Mouse (Mus musculus) erythroid progenitor cell, adult 5-6 weeks (primary cell): ENCODE measurements around the gene Slc43a2. TPM values are rescaled to one million over a fixed set of nuclear protein-coding genes. Genes with fewer than 3 reads are reported as not detected.
"Not testable (repeated sequence)": the region's sequence is repeated elsewhere in the genome, so short reads cannot be mapped to it uniquely, and the experiment has no call there.

Experiments used
- ATAC-seq: replicated peaks from 2 replicates; pipeline ENCODE4 v1.8.0; 2016; ENCODE audit warnings: moderate number of reproducible peaks, mild to moderate bottlenecking, moderate TSS enrichment, inconsistent platforms; ENCODE audit not compliant: poor library complexity, low FRiP score, severe bottlenecking
- total RNA-seq, 2 experiments: library from RNA; stranded (forward) in 1 of 2; stranded (reverse) in 1 of 2; fragments of 150-400 nt in 1 of 2; fragments of 186-747, 209-891 nt in 1 of 2; gene quantifications; 2 replicates each; pipeline versions ENCODE4 v1.2.3 to v1.2.4; 2015 to 2017; ENCODE audit warnings: low replicate concordance in 2 of 2

The Slc43a2 gene
- total RNA-seq, 2 experiments from 2014 or later = 4.5 to 6.3 TPM

GRCm38 (mm10) chr11:75549658-75550111 lies 18.2 kb downstream of the Slc43a2 start:
- no peak for ATAC-seq

- ATAC-seq = no peak
Observed at GRCm38 (mm10) chr11:75550200-75550946, 18.9 kb downstream of the Slc43a2 start.

- ATAC-seq = no peak
Observed at GRCm38 (mm10) chr11:75551321-75551720, 19.8 kb downstream of the Slc43a2 start.

DNA sequence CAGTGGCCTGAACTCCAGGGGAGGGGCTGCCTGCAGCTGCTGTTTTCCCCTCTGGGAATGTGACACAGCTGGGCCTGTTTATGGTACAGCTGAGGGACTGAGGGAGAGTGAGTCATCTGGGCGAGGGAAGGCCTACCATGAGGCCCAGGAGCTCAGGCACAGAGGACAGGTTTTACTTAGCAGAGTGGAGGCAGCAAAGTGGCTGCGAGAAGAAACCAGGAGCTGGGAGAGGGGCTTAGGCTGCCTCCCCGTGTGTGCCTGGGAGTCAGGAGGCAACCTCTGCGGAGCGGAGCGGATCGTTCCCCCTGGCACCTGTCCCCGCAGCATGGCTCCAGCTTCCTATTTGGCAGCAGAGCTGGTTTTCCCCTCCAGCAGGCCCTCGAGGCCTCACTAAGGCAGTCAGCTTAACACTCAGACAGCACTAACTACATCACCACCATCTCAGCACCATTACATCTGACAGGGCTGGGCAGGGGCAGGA lies 20.5 kb downstream of the Slc43a2 start:
- ATAC-seq = no peak

GRCm38 (mm10) chr11:75552906-75553482 lies 21.5 kb downstream of the Slc43a2 start:
- no peak for ATAC-seq

GRCm38 (mm10) chr11:75556006-75556405 lies 24.5 kb downstream of the Slc43a2 start:
- ATAC-seq = not testable (repeated sequence)

DNA sequence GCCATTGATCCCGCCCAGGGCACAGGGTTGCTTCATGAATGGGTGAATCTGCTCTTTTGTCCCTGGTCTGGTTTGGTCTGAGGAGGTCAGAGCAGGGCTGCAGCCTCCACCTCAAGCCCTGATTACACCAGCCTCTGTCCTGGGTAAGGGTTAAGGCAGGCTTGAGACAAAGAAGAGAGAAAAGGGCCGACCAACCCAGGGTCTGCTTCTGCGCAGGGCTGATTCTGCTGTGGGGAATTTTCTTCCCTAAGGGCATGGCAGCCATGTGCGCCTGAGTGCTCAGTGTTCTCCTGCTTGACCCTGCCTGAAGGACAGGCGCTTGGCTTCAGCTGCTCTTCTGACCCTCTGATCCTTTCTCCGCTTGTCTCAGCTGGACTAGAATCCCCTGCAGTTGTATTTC lies 25.6 kb downstream of the Slc43a2 start:
- no peak for ATAC-seq

GRCm38 (mm10) chr11:75558101-75558500 lies 26.6 kb downstream of the Slc43a2 start:
- ATAC-seq = no peak

- no peak for ATAC-seq
Observed at GRCm38 (mm10) chr11:75559870-75560504, 28.5 kb downstream of the Slc43a2 start.

GRCm38 (mm10) chr11:75560530-75561409 lies 29.3 kb downstream of the Slc43a2 start:
- no peak for ATAC-seq

DNA sequence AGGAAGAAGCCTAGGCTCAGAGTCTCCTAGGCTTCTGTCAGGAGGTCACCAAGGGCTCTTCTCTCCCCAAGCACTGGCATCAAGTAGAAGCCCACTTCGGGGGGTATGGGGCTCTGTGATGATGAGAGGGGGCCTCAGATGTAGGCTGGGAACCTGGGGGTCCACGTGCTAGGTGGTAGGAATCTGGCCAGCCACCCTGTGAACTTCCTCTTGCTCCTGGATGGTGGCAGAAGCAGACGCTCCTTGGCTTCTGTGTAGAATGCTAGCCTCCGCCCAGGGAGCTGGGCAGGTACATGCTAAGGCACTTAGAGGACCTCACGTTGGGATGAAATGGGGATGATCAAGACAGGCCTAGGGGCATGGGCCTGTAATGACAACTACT lies 29.9 kb downstream of the Slc43a2 start:
- ATAC-seq = no peak

GRCm38 (mm10) chr11:75562840-75563239 lies 31.3 kb downstream of the Slc43a2 start:
- ATAC-seq = no peak

DNA sequence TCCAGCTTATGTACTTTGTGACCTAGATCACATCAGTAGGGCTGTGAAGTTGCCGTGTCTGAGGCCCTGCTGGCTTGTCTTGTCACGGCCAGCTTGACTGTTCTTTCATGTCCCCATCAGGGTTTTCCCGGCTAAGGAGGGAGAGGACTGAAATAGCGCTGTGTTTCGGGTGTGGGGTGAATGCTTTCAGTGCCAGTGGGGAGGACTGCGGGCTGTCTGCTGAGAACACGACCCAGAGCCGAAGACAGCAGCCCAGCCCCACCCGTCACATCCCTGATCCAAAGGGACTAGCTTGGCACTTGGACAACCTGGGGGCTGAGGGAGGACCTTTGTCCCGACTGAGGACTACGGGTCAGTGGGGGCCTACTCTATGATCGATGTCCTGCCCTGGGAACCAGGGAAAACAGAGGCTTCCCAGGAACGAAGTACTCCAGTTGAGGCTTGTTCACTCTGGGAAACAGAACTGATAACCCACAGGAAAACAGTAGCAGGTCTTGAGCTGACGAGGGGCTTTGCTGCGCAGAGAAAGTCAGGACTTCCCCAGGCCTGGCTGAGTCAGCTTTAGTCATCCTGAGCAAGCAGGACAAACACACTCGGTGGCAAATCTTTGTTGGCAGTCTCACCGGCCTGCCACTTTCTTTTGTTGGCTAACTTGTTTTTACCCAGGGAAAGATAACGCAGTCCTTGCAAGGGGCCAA lies 32.5 kb downstream of the Slc43a2 start:
- no peak for ATAC-seq

- no peak for ATAC-seq
Observed at GRCm38 (mm10) chr11:75565849-75566248, 34.4 kb downstream of the Slc43a2 start.

DNA sequence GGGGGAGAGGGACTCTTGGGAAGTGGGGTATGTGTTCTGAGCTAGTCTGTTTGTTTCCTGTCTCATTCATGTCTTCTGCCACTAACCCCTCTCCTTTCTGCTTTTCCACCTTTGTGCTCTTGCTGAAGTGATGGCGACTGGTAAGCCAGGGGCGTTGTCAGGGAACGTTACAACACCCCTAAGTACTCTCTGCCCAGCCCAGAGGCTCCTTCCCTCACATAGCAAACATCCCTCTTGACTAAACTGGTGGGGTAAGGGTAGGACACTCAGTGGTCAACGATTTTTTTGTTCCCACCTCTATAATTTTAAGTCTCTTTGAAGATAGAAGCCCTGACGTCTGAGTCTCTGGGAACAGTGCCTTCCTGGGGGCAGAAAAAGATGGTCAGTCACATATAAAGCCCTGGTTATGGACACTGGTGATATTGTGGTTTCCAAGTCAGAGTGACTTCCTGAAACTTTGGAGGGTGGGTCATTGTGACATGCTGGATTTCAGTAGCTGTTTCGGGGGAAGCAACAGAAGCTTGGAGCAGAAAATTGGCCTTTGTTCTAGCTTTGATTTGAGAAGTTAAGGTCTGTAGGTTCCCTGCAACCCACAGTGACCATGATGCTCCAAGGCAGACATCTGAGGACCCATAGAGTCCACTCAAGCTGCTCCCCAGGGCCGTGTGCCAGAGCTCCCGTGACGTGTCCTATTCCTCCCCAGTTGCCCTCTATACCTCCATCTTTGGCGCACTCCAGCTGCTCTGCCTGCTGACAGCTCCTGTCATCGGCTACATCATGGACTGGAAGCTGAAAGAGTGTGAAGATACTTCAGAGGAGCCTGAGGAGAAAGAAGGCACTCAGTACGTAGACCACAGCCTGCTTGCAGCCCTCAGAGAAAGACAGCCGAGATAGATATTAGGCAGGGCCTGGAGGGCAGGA lies 35.0 kb downstream of the Slc43a2 start:
- ATAC-seq = no peak

GRCm38 (mm10) chr11:75567346-75568114 lies 36.0 kb downstream of the Slc43a2 start:
- no peak for ATAC-seq

DNA sequence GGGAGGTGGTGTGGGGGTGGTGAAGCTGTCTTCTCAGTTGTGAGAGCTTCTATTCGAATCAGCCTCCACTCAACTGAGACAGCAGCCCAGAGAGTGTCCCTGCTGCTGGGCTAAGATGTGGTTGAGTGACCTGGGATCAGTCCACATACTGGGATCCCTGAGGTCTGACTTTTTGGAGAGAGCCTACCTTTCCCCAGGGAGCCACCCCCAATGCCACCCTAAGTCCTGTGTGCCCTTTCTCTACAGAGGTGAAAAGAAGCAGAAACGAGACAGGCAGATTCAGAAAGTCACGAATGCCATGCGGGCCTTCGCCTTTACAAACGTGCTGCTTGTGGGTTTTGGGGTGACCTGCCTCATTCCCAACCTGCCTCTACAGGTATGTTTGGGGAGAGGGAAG lies 36.6 kb downstream of the Slc43a2 start:
- ATAC-seq = no peak

- ATAC-seq = no peak
Observed at GRCm38 (mm10) chr11:75568962-75569361, 37.5 kb downstream of the Slc43a2 start.
